Mouse (Mus musculus) cerebellum, adult (tissue): ENCODE results near the gene Itgb5.

Source experiments
- ATAC-seq: cut with Nextera tagmentation; 2 replicates; pipeline ENCODE4 v1.9.2; 2017; ENCODE audit warnings: mild to moderate bottlenecking, moderate library complexity, mixed read lengths; ENCODE audit not compliant: insufficient number of reproducible peaks, low FRiP score, low TSS enrichment

Itgb5 gene

GRCm38 (mm10) chr16:33934701-33935406, 105.4 kb downstream of the Itgb5 start:
- ATAC-seq = no peak

- no peak for ATAC-seq
Measured at GRCm38 (mm10) chr16:33935407-33935785, 105.9 kb downstream of the Itgb5 start.

GRCm38 (mm10) chr16:33936885-33937284, 107.4 kb downstream of the Itgb5 start:
- no peak for ATAC-seq

- ATAC-seq = peak; percentile 64
Measured at GRCm38 (mm10) chr16:33937567-33937966, 108.1 kb downstream of the Itgb5 start.

GRCm38 (mm10) chr16:33938311-33939132, 109.1 kb downstream of the Itgb5 start:
- ATAC-seq = no peak

- no peak for ATAC-seq
Measured at GRCm38 (mm10) chr16:33939133-33939531, 109.7 kb downstream of the Itgb5 start.

- ATAC-seq = no peak
Measured at GRCm38 (mm10) chr16:33939636-33940035, 110.2 kb downstream of the Itgb5 start.

GRCm38 (mm10) chr16:33940095-33940494, 110.6 kb downstream of the Itgb5 start:
- ATAC-seq = 0 out of 2 replicates have a peak, but pooled peaks have one; percentile 8

GRCm38 (mm10) chr16:33941271-33941781, 111.9 kb downstream of the Itgb5 start:
- ATAC-seq = no peak

- ATAC-seq = no peak
Measured at GRCm38 (mm10) chr16:33942341-33942740, 112.9 kb downstream of the Itgb5 start.

- ATAC-seq = no peak
Measured at GRCm38 (mm10) chr16:33943388-33943787, 113.9 kb downstream of the Itgb5 start.

GRCm38 (mm10) chr16:33944126-33944525, 114.7 kb downstream of the Itgb5 start:
- ATAC-seq = no peak

- ATAC-seq = no peak
Measured at GRCm38 (mm10) chr16:33944772-33945171, 115.3 kb downstream of the Itgb5 start.

GRCm38 (mm10) chr16:33946021-33946420, 116.6 kb downstream of the Itgb5 start:
- ATAC-seq = no peak

- no peak for ATAC-seq
Measured at GRCm38 (mm10) chr16:33947664-33948571, 118.5 kb downstream of the Itgb5 start.

- no peak for ATAC-seq
Measured at GRCm38 (mm10) chr16:33950386-33950785, 120.9 kb downstream of the Itgb5 start.

GRCm38 (mm10) chr16:33950830-33951229, 121.4 kb downstream of the Itgb5 start:
- peak; percentile 45 for ATAC-seq

- no peak for ATAC-seq
Measured at GRCm38 (mm10) chr16:33953008-33953407, 123.5 kb downstream of the Itgb5 start.

- ATAC-seq = no peak
Measured at GRCm38 (mm10) chr16:33954793-33955192, 125.3 kb downstream of the Itgb5 start.

GRCm38 (mm10) chr16:33963509-33963908, 134.0 kb downstream of the Itgb5 start:
- ATAC-seq = no peak
